Mouse (Mus musculus): ENCODE results near the gene 2410004P03Rik.
"Not testable (repeated sequence)": the region's sequence is repeated elsewhere in the genome, so short reads cannot be mapped to it uniquely, and the experiment has no call there.

Gene 2410004P03Rik

GRCm38 (mm10) chr12:17021125-17021524, 9.6 kb upstream of the 2410004P03Rik start:
- DNase-seq (ENCODE audit: low spot score in 2 of 2) = not testable (repeated sequence)

DNA sequence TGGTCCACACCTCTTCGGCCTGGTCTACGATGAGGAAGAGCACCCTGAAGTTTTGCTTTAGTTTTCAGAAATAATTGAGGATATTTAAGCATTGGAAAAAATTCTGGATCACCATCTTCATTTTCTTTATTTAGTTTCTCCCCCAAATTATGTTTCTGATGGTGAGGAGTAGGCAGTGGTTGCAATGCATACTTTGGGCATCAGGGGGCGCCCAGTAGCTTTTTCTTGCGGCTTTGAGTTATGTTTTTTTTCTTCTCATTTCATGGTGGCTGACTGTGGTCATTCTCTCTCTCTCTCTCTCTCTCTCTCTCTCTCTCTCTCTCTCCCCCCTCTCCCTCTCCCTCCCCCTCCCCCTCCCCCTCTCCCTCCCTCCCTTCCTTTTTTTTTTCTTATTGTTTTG, 6.9 kb upstream of the 2410004P03Rik start:
- peak; percentile 65 to 78 for DNase-seq (ENCODE audit: low spot score in 2 of 2)

- DNase-seq (ENCODE audit: low spot score in 2 of 2) = no peak
Observed at GRCm38 (mm10) chr12:17015711-17016110, 4.2 kb upstream of the 2410004P03Rik start.

GRCm38 (mm10) chr12:17012067-17012899, 756 bp upstream of the 2410004P03Rik start:
- no peak for DNase-seq (ENCODE audit: low spot score in 2 of 2)

- no peak for DNase-seq (ENCODE audit: low spot score in 2 of 2)
Observed at GRCm38 (mm10) chr12:17009466-17009865, 2.1 kb downstream of the 2410004P03Rik start.

GRCm38 (mm10) chr12:17001211-17001610, 10.3 kb downstream of the 2410004P03Rik start:
- DNase-seq (ENCODE audit: low spot score in 2 of 2) = no peak

DNA sequence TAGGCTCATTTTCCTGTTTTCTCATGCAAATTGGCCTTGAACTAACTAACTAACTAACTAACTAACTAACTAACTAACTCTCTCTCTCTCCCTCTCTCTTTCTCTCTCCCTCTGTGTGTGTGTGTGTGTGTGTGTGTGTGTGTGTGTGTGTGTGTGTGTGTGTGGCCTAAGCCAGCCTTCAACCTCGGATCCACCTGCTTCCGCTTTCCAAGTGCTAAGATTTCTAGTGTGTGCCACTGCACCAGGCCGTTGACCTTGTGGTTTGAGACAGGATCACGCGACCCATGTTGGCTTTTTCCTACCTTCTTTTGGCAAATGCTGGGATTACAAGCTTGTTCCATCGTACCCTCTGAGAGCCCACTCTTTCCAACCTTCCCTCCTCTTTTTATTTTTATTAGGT, 10.9 kb downstream of the 2410004P03Rik start:
- no peak for DNase-seq (ENCODE audit: low spot score in 2 of 2)

DNA sequence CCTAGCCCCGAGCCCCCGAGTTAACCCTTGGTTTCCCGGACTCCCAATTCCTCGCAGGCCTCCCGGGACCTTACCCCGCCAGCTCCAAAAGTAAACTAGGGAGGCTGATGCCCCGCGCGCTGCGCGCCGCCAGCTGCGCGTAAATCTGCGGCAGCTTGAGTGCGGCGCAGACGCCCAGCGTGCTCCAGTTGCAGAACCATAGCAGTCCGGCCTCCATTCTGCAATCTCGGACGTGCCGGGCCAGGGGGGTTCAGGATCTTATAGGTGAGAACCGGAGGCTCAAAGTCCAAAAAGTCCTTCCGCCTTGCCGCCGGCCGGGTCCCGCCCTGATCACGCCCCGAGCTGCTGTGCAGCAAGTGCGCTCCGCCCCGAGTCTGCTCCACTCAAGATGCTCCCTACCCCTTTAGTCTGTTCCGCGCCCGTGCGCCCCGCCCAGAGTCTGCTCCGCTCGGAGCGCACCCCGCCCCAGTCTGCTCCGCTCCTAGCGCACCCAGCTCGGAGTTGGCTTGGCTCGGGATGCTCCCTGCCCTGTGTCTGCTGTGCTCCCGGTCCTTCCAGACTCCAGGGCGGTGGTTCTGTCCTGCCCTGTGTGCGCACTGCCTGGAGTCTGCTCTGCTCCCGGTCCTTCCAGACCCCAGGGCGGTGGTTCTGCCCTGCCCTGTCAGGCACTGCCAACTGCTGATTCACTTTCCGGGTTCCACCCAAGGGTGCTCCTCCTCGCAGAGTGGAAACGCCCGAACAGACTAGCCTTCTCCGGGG, 11.6 kb downstream of the 2410004P03Rik start, which contains the start of gene Pqlc3:
Gene Pqlc3 (minus strand): TSS at position 670 of the 759 bp plus-strand sequence.
- peak in 1 of 2 experiments; percentile 55 for DNase-seq (ENCODE audit: low spot score in 2 of 2)

DNA sequence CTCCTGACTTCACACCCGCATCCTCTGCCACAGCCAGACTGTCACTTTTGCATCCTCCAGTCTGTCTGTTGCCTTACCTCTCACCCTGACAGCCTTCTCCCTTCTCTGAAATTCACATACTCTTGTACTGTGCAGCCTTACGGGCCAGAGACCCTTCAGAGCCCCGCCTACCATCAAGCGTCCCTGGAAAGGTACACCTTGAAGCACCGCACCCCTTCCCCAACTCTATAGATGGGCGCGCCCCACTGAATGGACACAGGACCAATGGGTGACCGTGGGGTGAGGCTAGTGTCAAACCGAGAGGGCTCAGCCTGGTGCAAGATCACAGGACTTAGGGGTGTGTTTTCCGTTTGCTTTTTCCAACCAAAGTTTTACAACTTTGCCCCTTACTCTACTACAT, 12.4 kb downstream of the 2410004P03Rik start:
- no peak for DNase-seq (ENCODE audit: low spot score in 2 of 2)

DNA sequence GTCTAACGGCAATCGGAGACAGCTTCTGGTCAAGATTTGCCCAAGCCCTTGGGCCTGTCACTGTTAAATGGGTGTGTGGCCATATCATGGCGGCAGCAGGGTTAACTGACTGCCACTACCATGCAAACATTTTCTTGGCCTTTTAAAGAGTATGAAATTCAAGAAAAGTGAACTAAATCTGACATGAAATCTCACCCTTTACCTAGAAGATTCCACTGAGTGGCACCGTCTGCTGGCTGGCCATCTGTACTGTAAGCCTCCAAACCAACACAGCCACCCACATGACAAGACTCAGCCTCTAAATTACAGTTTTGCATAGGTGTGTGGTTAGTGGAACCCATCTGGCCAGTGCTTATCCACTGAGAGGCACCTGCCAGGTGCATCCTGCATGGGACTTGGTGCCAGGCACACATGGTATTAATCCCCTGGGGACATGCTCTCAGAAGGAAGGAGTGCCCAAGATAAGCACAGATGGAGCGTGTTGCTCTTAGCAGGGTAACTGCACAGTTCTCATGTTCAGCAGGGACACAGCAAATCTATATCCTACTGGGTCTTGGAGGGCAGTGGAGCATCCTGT, 14.6 kb downstream of the 2410004P03Rik start:
- DNase-seq (ENCODE audit: low spot score in 2 of 2) = no peak

DNA sequence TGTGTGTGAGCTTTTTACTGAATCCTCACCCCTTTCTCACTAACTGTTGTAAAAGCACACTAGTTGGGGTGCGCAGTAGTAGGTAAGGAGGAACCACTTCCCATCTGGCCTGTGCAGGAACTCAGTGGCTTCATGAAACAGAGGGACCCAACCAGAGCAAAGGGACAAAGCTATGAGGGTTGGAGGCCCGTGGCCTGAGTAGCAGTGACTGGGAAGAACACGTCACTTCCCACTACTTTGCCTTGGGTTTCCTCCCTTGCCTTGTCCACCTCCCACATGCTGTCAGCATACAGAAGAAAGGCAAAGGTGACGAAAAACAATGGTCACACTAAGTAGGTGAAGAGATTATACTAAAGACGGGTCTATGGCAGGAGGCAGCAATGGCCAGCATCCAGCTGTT, 15.2 kb downstream of the 2410004P03Rik start:
- DNase-seq (ENCODE audit: low spot score in 2 of 2) = no peak

GRCm38 (mm10) chr12:16994291-16994690, 17.2 kb downstream of the 2410004P03Rik start:
- DNase-seq (ENCODE audit: low spot score in 2 of 2) = no peak

DNA sequence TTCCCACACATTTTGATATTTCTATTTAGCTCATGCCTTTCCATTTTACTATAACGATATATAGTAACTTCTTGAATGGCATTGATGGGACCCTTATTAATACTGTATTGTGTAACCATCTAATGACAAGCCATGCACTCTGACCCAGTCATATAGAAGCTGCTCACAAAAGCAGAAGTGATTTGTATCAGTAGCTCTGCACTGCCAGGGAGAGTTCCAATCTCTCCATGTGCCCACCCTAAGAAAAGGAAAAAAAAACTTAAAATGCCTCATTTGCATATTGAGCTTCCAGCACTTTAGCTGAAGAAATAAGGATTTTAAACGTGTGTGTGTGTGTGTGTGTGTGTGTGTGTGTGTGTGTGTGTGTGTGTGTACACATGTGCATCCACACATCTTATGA, 19.2 kb downstream of the 2410004P03Rik start:
- no peak for DNase-seq (ENCODE audit: low spot score in 2 of 2)

- DNase-seq (ENCODE audit: low spot score in 2 of 2) = no peak
Observed at GRCm38 (mm10) chr12:16991376-16991775, 20.2 kb downstream of the 2410004P03Rik start.

DNA sequence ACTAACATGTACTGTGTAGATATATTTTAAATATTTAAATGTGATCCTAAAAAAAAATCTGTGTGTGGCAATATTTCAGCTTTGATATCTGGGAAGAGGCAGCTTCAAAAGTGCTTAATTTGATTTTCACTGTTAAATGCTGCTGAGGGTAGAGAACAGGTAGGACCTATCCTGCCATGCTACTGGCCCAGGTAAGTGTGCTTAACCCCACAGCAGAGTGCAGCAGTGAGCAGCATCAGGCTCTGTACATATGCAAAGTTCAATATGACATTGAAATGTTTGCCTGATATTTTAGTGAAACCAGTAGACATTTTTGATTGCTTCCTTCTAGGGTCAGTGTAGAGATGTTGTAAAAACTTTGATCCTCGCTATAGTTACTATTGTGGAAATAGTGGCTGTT, 25.7 kb downstream of the 2410004P03Rik start:
- no peak for DNase-seq (ENCODE audit: low spot score in 2 of 2)

DNA sequence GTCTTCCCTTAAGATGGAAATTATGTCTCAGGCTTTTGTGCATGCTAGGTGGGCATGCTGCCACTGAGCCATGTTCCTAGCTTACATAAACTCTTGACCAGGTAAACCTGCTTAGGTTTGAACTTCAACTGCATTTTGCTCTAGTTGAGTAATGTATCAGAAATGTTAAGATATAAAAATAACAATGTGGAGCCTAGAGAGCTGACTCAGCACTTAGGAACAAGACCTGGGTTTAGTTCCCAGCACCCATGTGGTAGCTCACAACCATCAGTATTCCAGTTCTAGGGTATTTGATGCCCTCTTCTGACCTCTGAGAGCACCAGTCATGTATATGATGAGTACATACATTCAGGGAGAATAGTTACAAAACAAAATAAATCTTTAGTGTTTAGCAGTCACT, 34.4 kb downstream of the 2410004P03Rik start:
- DNase-seq (ENCODE audit: low spot score in 2 of 2) = no peak

- no peak for DNase-seq (ENCODE audit: low spot score in 2 of 2)
Observed at GRCm38 (mm10) chr12:16966811-16967210, 44.7 kb downstream of the 2410004P03Rik start.

- DNase-seq (ENCODE audit: low spot score in 2 of 2) = no peak
Observed at GRCm38 (mm10) chr12:16963354-16963753, 48.2 kb downstream of the 2410004P03Rik start.

- DNase-seq (ENCODE audit: low spot score in 2 of 2) = no peak
Observed at GRCm38 (mm10) chr12:16958851-16959250, 52.7 kb downstream of the 2410004P03Rik start.
